Mouse (Mus musculus): Measurements from ENCODE around the gene Ppp1r9a. TPM values are rescaled to one million over a fixed set of nuclear protein-coding genes. Genes with fewer than 3 reads are reported as not detected.
"Not testable (repeated sequence)": the region's sequence is repeated elsewhere in the genome, so short reads cannot be mapped to it uniquely, and the experiment has no call there.

The Ppp1r9a gene
- polyA plus RNA-seq, 1 experiment from 2014 or later: 3.8 TPM

GRCm38 (mm10) chr6:4904055-4904450 is 1.3 kb downstream of the Ppp1r9a start:
- Histone ChIP-seq H3K9me3 (replicated peaks; ENCODE audit: control insufficient read depth, low read length) (no peaks in the 10 kb centered on the region), H3K4me3 (ENCODE audit: low read depth, low read length) (peak overlapping the region; percentile 68), H3K27me3 (ENCODE audit: control insufficient read depth, insufficient read depth, low read depth, low read length) (peaks cover 5% of the 10 kb centered on the region), H3K4me1 (ENCODE audit: control insufficient read depth, low read depth, low read length) (no peaks in the 10 kb centered on the region; the same call in 1 of the 2 replicates), H3K4me2 (ENCODE audit: low read depth, low read length) (peak overlapping the region; percentile 74), H3K9ac (ENCODE audit: low read depth, low read length) (peak overlapping the region; percentile 68), H3K27ac (ENCODE audit: low read length) (peak overlapping the region; percentile 53; the same call in 1 of the 2 replicates), H3K36me3 (ENCODE audit: control insufficient read depth, insufficient read depth) (no peaks in the 10 kb centered on the region)
- no peak for ATAC-seq (ENCODE audit: low read depth)
- 6% methylated on average over 9 of the region's 9 CpGs for WGBS (ENCODE audit: insufficient replicate concordance)

GRCm38 (mm10) chr6:4910042-4910634 is 7.4 kb downstream of the Ppp1r9a start:
- ATAC-seq (ENCODE audit: low read depth): no peak
- H3K36me3 ChIP-seq (ENCODE audit: control insufficient read depth, insufficient read depth): no peaks in the 10 kb centered on the region
- no peak overlapping the region for H3K9ac ChIP-seq (ENCODE audit: low read depth, low read length)
- no peaks in the 10 kb centered on the region for H3K27me3 ChIP-seq (ENCODE audit: control insufficient read depth, insufficient read depth, low read depth, low read length)
- 68% methylated on average over 10 of the region's 10 CpGs for WGBS (ENCODE audit: insufficient replicate concordance)
- H3K4me3 ChIP-seq (ENCODE audit: low read depth, low read length): no peak overlapping the region
- no peaks in the 10 kb centered on the region for H3K4me1 ChIP-seq (ENCODE audit: control insufficient read depth, low read depth, low read length)
- H3K27ac ChIP-seq (ENCODE audit: low read length): no peak overlapping the region
- no peak overlapping the region for H3K4me2 ChIP-seq (ENCODE audit: low read depth, low read length)
- no peaks in the 10 kb centered on the region for H3K9me3 ChIP-seq (replicated peaks; ENCODE audit: control insufficient read depth, low read length)

GRCm38 (mm10) chr6:4918470-4918869 is 15.8 kb downstream of the Ppp1r9a start:
- Histone ChIP-seq H3K27ac (ENCODE audit: low read length) (no peak overlapping the region), H3K4me1 (ENCODE audit: control insufficient read depth, low read depth, low read length) (no peaks in the 10 kb centered on the region), H3K36me3 (ENCODE audit: control insufficient read depth, insufficient read depth) (no peaks in the 10 kb centered on the region), H3K4me2 (ENCODE audit: low read depth, low read length) (no peak overlapping the region), H3K9me3 (replicated peaks; ENCODE audit: control insufficient read depth, low read length) (no peaks in the 10 kb centered on the region), H3K4me3 (ENCODE audit: low read depth, low read length) (no peak overlapping the region), H3K27me3 (ENCODE audit: control insufficient read depth, insufficient read depth, low read depth, low read length) (no peaks in the 10 kb centered on the region), H3K9ac (ENCODE audit: low read depth, low read length) (no peak overlapping the region)
- no peak for ATAC-seq (ENCODE audit: low read depth)
- WGBS (ENCODE audit: insufficient replicate concordance): 50% methylated on average over 5 of the region's 5 CpGs

- not testable (repeated sequence) for H3K27ac ChIP-seq (ENCODE audit: low read length); H3K4me3 ChIP-seq (ENCODE audit: low read depth, low read length); H3K9ac ChIP-seq (ENCODE audit: low read depth, low read length); H3K9me3 ChIP-seq (replicated peaks; ENCODE audit: control insufficient read depth, low read length); H3K36me3 ChIP-seq (ENCODE audit: control insufficient read depth, insufficient read depth); H3K4me2 ChIP-seq (ENCODE audit: low read depth, low read length); H3K4me1 ChIP-seq (ENCODE audit: control insufficient read depth, low read depth, low read length); H3K27me3 ChIP-seq (ENCODE audit: control insufficient read depth, insufficient read depth, low read depth, low read length)
- ATAC-seq (ENCODE audit: low read depth): peak; percentile 51; the same call in 1 of the 2 replicates
Observed at GRCm38 (mm10) chr6:4923791-4924190, 21.1 kb downstream of the Ppp1r9a start.

GRCm38 (mm10) chr6:4925966-4926687 is 23.4 kb downstream of the Ppp1r9a start:
- H3K27ac ChIP-seq (ENCODE audit: low read length): no peak overlapping the region
- 70% methylated on average over 14 of the region's 14 CpGs for WGBS (ENCODE audit: insufficient replicate concordance)
- no peaks in the 10 kb centered on the region for H3K36me3 ChIP-seq (ENCODE audit: control insufficient read depth, insufficient read depth)
- H3K27me3 ChIP-seq (ENCODE audit: control insufficient read depth, insufficient read depth, low read depth, low read length): no peaks in the 10 kb centered on the region
- no peaks in the 10 kb centered on the region for H3K4me1 ChIP-seq (ENCODE audit: control insufficient read depth, low read depth, low read length)
- H3K9me3 ChIP-seq (replicated peaks; ENCODE audit: control insufficient read depth, low read length): no peaks in the 10 kb centered on the region
- no peak overlapping the region for H3K9ac ChIP-seq (ENCODE audit: low read depth, low read length)
- no peak overlapping the region for H3K4me3 ChIP-seq (ENCODE audit: low read depth, low read length)
- no peak overlapping the region for H3K4me2 ChIP-seq (ENCODE audit: low read depth, low read length)
- ATAC-seq (ENCODE audit: low read depth): no peak

- 63% methylated on average over 3 of the region's 3 CpGs for WGBS (ENCODE audit: insufficient replicate concordance)
- Histone ChIP-seq H3K27ac (ENCODE audit: low read length) (no peak overlapping the region), H3K9me3 (replicated peaks; ENCODE audit: control insufficient read depth, low read length) (no peaks in the 10 kb centered on the region), H3K36me3 (ENCODE audit: control insufficient read depth, insufficient read depth) (no peaks in the 10 kb centered on the region), H3K4me1 (ENCODE audit: control insufficient read depth, low read depth, low read length) (no peaks in the 10 kb centered on the region), H3K4me2 (ENCODE audit: low read depth, low read length) (no peak overlapping the region), H3K4me3 (ENCODE audit: low read depth, low read length) (no peak overlapping the region), H3K9ac (ENCODE audit: low read depth, low read length) (no peak overlapping the region), H3K27me3 (ENCODE audit: control insufficient read depth, insufficient read depth, low read depth, low read length) (no peaks in the 10 kb centered on the region)
- no peak for ATAC-seq (ENCODE audit: low read depth)
Observed at GRCm38 (mm10) chr6:4930321-4930720, 27.6 kb downstream of the Ppp1r9a start.

GRCm38 (mm10) chr6:4938901-4939300 is 36.2 kb downstream of the Ppp1r9a start:
- Histone ChIP-seq H3K9me3 (replicated peaks; ENCODE audit: control insufficient read depth, low read length) (no peaks in the 10 kb centered on the region), H3K4me1 (ENCODE audit: control insufficient read depth, low read depth, low read length) (no peaks in the 10 kb centered on the region; the same call in 1 of the 2 replicates), H3K36me3 (ENCODE audit: control insufficient read depth, insufficient read depth) (no peaks in the 10 kb centered on the region), H3K4me2 (ENCODE audit: low read depth, low read length) (no peak overlapping the region), H3K27me3 (ENCODE audit: control insufficient read depth, insufficient read depth, low read depth, low read length) (no peaks in the 10 kb centered on the region), H3K27ac (ENCODE audit: low read length) (no peak overlapping the region), H3K9ac (ENCODE audit: low read depth, low read length) (no peak overlapping the region), H3K4me3 (ENCODE audit: low read depth, low read length) (no peak overlapping the region)
- ATAC-seq (ENCODE audit: low read depth): no peak
- WGBS (ENCODE audit: insufficient replicate concordance): 55% methylated on average over 3 of the region's 3 CpGs

GRCm38 (mm10) chr6:4940086-4940485 is 37.4 kb downstream of the Ppp1r9a start:
- Histone ChIP-seq H3K4me2 (ENCODE audit: low read depth, low read length) (no peak overlapping the region), H3K4me1 (ENCODE audit: control insufficient read depth, low read depth, low read length) (no peaks in the 10 kb centered on the region; the same call in 1 of the 2 replicates), H3K9me3 (replicated peaks; ENCODE audit: control insufficient read depth, low read length) (no peaks in the 10 kb centered on the region), H3K36me3 (ENCODE audit: control insufficient read depth, insufficient read depth) (no peaks in the 10 kb centered on the region), H3K27me3 (ENCODE audit: control insufficient read depth, insufficient read depth, low read depth, low read length) (no peaks in the 10 kb centered on the region), H3K27ac (ENCODE audit: low read length) (no peak overlapping the region), H3K9ac (ENCODE audit: low read depth, low read length) (no peak overlapping the region), H3K4me3 (ENCODE audit: low read depth, low read length) (no peak overlapping the region)
- no peak for ATAC-seq (ENCODE audit: low read depth)
- WGBS (ENCODE audit: insufficient replicate concordance): 72% methylated on average over 6 of the region's 6 CpGs

GRCm38 (mm10) chr6:4940639-4941038 is 37.9 kb downstream of the Ppp1r9a start:
- Histone ChIP-seq H3K27ac (ENCODE audit: low read length) (no peak overlapping the region), H3K4me2 (ENCODE audit: low read depth, low read length) (no peak overlapping the region), H3K36me3 (ENCODE audit: control insufficient read depth, insufficient read depth) (no peaks in the 10 kb centered on the region), H3K27me3 (ENCODE audit: control insufficient read depth, insufficient read depth, low read depth, low read length) (no peaks in the 10 kb centered on the region), H3K9ac (ENCODE audit: low read depth, low read length) (no peak overlapping the region), H3K9me3 (replicated peaks; ENCODE audit: control insufficient read depth, low read length) (no peaks in the 10 kb centered on the region), H3K4me1 (ENCODE audit: control insufficient read depth, low read depth, low read length) (no peaks in the 10 kb centered on the region; the same call in 1 of the 2 replicates), H3K4me3 (ENCODE audit: low read depth, low read length) (no peak overlapping the region)
- ATAC-seq (ENCODE audit: low read depth): no peak
- WGBS (ENCODE audit: insufficient replicate concordance): 73% methylated on average over 9 of the region's 9 CpGs

Data from liver, embryonic 16.5 days (tissue).